Mouse (Mus musculus) liver, embryonic 14.5 days (tissue): ENCODE data around the gene Lrrc75a. TPM values are rescaled to one million over a fixed set of nuclear protein-coding genes. Genes with fewer than 3 reads are reported as not detected.

Experiments
- ATAC-seq: fragments of 200-750 bp; cut with Nextera tagmentation; 2 replicates; pipeline ENCODE4 v1.8.0; 2017; ENCODE audit warnings: moderate number of reproducible peaks, mild to moderate bottlenecking, moderate library complexity; ENCODE audit not compliant: insufficient read depth
- DNase-seq, 3 experiments: peaks; one replicate each; pipeline ENCODE4 v3.0.0-alpha.2; 2012 to 2013; ENCODE audit warnings: low read depth in 3 of 3, low spot score in 3 of 3
- H3K27ac ChIP-seq: fragments of 300-500 bp; sonication (generic); 2 replicates; pipeline ENCODE4 v1.5.1; 2014; ENCODE audit warnings: moderate library complexity, mild to moderate bottlenecking, control low read depth, inconsistent platforms
- H3K27me3 ChIP-seq: fragments of 300-500 bp; sonication (generic); 2 replicates; pipeline ENCODE4 v1.6.1; 2014; ENCODE audit warnings: mild to moderate bottlenecking, low read length, moderate library complexity; ENCODE audit not compliant: control insufficient read depth, insufficient read depth
- H3K36me3 ChIP-seq: fragments of 300-500 bp; sonication (generic); replicated peaks from 2 replicates; pipeline ENCODE4 v1.6.1; 2014; ENCODE audit warnings: low read depth; ENCODE audit not compliant: control insufficient read depth, insufficient read depth
- H3K4me1 ChIP-seq, 2 experiments: fragments of 200-500 bp in 1 of 2; fragments of 300-500 bp in 1 of 2; sonication (generic) in 1 of 2; replicated peaks; 2 replicates each; pipeline ENCODE4 v1.6.1; 2012 to 2014; ENCODE audit warnings: antibody characterized with exemption in 1 of 2, inconsistent platforms in 1 of 2, low read length in 1 of 2; ENCODE audit not compliant: control insufficient read depth in 2 of 2, insufficient read depth in 2 of 2
- H3K4me2 ChIP-seq: fragments of 300-500 bp; sonication (generic); 2 replicates; pipeline ENCODE4 v1.6.1; 2014; ENCODE audit warnings: low read depth, mild to moderate bottlenecking, control low read depth, moderate library complexity
- H3K4me3 ChIP-seq, 2 experiments: fragments of 200-500 bp in 1 of 2; fragments of 300-500 bp in 1 of 2; sonication (generic) in 1 of 2; 2 replicates each; pipeline ENCODE4 v1.5.1; 2012 to 2014; ENCODE audit warnings: low read depth in 2 of 2, low read length in 2 of 2, mild to moderate bottlenecking in 2 of 2, control low read depth in 1 of 2, inconsistent platforms in 1 of 2, moderate library complexity in 1 of 2; ENCODE audit not compliant: insufficient read depth in 1 of 2
- H3K9ac ChIP-seq: fragments of 300-500 bp; sonication (generic); replicated peaks from 2 replicates; pipeline ENCODE4 v1.6.1; 2014; ENCODE audit warnings: mild to moderate bottlenecking, control low read depth, moderate library complexity
- H3K9me3 ChIP-seq: fragments of 300-500 bp; sonication (generic); 2 replicates; pipeline ENCODE4 v1.6.1; 2016; ENCODE audit warnings: low read length, mixed read lengths; ENCODE audit not compliant: control insufficient read depth
- CTCF ChIP-seq: IDR thresholded peaks from 2 replicates; pipeline ENCODE4 v1.5.1; 2016; ENCODE audit warnings: antibody characterized with exemption, low read depth, control low read depth
- EP300 ChIP-seq: IDR thresholded peaks from 2 replicates; pipeline ENCODE4 v1.6.1; 2016; ENCODE audit warnings: antibody characterized with exemption, low read depth
- WGBS: fragments of 180-500 bp; shearing (Covaris S2); extraction: QIAGEN DNeasy Blood & Tissue Kit; methylation state at CpG from one replicate; pipeline ENCODE4 v1.1.7; 2014; ENCODE audit not compliant: insufficient replicate concordance; 5-methylcytosine and 5-hydroxymethylcytosine counted together
- polyA plus RNA-seq, 2 experiments: library from polyadenylated mRNA; depleted of rRNA in 1 of 2; stranded (reverse) in 1 of 2; unstranded in 1 of 2; fragments of >200 nt; fragmentation: Nextera tagmentation in 1 of 2; extraction: Ambion mirVana in 1 of 2; gene quantifications; 2 replicates each; pipeline versions ENCODE4 v1.2.1 to v1.2.3; 2012 to 2014

Gene Lrrc75a
- polyA plus RNA-seq, 2 experiments = 0.99 to 1.1 TPM

DNA sequence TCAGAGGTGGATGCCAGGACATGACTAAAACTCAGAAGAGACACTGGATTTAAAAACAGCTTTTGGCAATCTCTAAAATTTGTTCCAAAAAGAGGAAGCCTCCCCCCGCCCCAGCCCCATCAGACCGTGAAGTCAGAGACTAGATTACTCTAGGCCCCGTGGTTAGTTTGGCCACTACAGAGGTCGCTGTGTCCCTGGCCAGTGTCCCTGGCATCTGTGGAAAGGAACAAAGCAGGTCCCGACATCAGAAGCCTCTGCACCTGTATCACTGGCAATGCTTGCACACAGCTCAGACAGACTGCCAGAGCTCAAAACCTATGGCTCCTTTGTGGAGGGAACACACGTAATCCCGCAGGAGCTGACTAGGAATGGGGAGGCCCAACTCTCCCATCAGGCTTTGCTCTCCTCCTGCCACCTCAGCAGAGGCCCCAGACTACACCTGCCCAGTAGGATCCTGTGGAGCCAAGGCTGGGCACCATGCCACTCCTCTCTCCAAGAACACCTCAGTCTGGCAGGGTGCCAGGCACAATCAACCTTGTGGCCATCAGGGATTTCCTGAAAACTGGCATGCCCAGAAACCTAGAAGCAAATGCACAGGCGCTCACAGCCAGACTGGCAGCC lies 5.2 kb downstream of the Lrrc75a start:
- H3K4me3 ChIP-seq = no peak overlapping the region
- no peak overlapping the region for H3K4me2 ChIP-seq
- TF ChIP-seq EP300 (no peak), CTCF (no peak)
- 45% methylated on average over 8 of the region's 8 CpGs for WGBS
- no peak for ATAC-seq
- peaks cover 2% of the 10 kb centered on the region; the same call in 1 of the 2 replicates for H3K27me3 ChIP-seq
- DNase-seq = no peak
- no peaks in the 10 kb centered on the region for H3K36me3 ChIP-seq
- H3K9ac ChIP-seq = no peak overlapping the region
- no peak overlapping the region for H3K27ac ChIP-seq
- no peaks in the 10 kb centered on the region for H3K9me3 ChIP-seq
- H3K4me1 ChIP-seq = peaks cover 3 to 27% of the 10 kb centered on the region in 2 experiments

DNA sequence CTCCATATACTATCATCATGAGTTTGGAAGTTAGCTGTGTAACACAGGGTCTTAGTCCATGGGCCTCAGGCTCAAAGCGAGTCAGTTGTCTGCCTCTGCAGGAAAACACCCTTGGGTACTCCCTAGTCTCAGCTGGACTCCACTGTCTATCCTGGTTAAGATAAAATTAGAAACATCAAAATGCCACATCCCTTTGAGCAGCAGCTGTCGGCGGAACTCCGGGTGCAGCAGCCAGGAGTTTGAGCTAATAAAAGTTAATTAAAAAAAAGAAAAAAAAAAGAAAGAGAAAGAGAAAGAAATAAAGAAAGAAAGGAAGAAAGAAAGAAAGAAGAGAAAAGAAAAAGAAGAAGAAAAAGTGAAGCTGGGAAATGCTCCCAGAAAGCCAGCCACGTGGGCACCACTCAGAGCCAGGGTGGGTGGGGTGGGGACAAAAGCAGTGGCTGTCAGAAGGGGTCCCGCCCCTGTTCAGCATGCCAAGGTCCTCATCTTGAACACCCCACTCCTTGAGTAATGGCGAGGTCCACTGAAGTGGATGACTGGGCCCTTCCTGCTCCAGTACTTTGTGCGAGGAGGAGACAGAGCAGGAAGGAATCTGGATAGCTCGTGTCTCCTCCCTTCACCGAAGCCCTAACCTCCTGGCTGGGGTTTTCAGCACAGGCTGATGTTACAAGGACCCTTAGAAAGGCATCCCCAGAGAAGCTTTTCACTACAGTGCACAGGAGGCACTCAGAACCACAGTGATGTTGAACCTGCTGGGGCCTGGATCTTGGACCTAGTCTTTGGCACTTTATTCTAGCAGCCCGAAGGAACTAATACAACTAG lies 6.1 kb downstream of the Lrrc75a start:
- H3K9ac ChIP-seq = no peak overlapping the region
- DNase-seq (no peak), ATAC-seq (no peak)
- no peaks in the 10 kb centered on the region for H3K36me3 ChIP-seq
- no peak overlapping the region for H3K4me3 ChIP-seq
- no peak overlapping the region for H3K4me2 ChIP-seq
- no peak for TF ChIP-seq CTCF
- no peaks in the 10 kb centered on the region for H3K9me3 ChIP-seq
- no peak overlapping the region for H3K27ac ChIP-seq
- no peaks in the 10 kb centered on the region; the same call in 1 of the 2 replicates for H3K27me3 ChIP-seq
- WGBS = 53% methylated on average over 11 of the region's 11 CpGs
- H3K4me1 ChIP-seq = peaks cover 3 to 23% of the 10 kb centered on the region in 2 experiments; a peak in 3 of 4 replicates

DNA sequence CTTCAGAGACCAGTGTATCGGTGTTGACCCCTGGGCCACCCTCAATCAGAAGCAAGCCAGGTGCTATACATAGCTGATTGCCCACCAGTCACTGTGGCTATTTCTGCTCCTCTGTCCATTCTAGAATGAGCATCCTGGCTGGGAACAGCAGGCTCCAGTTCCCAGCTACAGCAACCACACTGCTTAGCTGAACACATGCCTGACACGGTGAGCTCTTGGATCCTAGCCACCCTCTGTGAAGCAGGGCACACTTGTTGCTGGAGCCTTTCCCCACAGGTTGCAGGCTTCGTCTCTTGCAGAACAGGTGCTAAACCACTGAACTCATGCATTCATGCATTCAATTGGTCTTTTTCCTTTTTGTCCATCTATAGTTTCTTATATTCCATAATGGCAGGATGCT lies 7.9 kb downstream of the Lrrc75a start:
- Histone ChIP-seq H3K27me3 (no peaks in the 10 kb centered on the region), H3K27ac (no peak overlapping the region), H3K4me3 (no peak overlapping the region), H3K4me2 (no peak overlapping the region), H3K9ac (no peak overlapping the region), H3K4me1 (peaks cover 3 to 11% of the 10 kb centered on the region in 2 experiments; a peak in 3 of 4 replicates), H3K36me3 (no peaks in the 10 kb centered on the region), H3K9me3 (no peaks in the 10 kb centered on the region)
- DNase-seq (no peak), ATAC-seq (no peak)
- WGBS = 71% methylated on average over 3 of the region's 3 CpGs
- TF ChIP-seq CTCF (no peak), EP300 (no peak)

GRCm38 (mm10) chr11:62638402-62638801 lies 9.9 kb downstream of the Lrrc75a start:
- Histone ChIP-seq H3K9me3 (no peaks in the 10 kb centered on the region), H3K4me3 (no peak overlapping the region), H3K4me1 (peaks cover 0 to 2% of the 10 kb centered on the region in 2 experiments; a peak in 3 of 4 replicates), H3K27ac (no peak overlapping the region), H3K4me2 (no peak overlapping the region), H3K9ac (no peak overlapping the region), H3K27me3 (no peaks in the 10 kb centered on the region), H3K36me3 (no peaks in the 10 kb centered on the region)
- no peak for TF ChIP-seq EP300
- TF ChIP-seq CTCF = no peak
- DNase-seq = no peak
- WGBS = 76% methylated on average over 4 of the region's 4 CpGs
- no peak for ATAC-seq

DNA sequence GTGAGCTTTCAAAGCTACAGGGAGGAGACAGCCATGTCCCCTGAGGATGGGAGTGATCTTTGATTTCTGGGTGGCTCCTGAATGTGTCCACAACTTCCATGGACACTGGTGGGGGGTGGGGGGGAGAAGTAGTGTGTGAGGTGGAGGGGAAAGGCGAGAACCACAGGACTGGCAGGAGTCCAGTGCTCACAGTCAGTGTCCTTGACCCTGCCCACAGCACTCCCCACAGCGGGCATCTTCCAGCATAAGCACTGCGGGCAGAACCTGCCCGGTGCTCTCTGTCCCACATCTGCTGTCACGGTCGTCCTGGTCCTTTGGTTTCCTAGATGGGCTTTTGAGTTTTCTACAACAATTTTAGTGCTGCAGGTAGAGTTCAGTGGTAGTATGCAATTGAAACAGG lies 10.5 kb downstream of the Lrrc75a start:
- DNase-seq = no peak
- H3K9ac ChIP-seq = no peak overlapping the region
- WGBS = 57% methylated on average over 6 of the region's 6 CpGs
- no peaks in the 10 kb centered on the region for H3K27me3 ChIP-seq
- H3K4me3 ChIP-seq = no peak overlapping the region
- H3K36me3 ChIP-seq = no peaks in the 10 kb centered on the region
- TF ChIP-seq EP300 = no peak
- TF ChIP-seq CTCF = no peak
- H3K27ac ChIP-seq = no peak overlapping the region
- no peaks in the 10 kb centered on the region; a peak in 1 of 4 replicates for H3K4me1 ChIP-seq
- H3K9me3 ChIP-seq = no peaks in the 10 kb centered on the region
- no peak for ATAC-seq
- no peak overlapping the region for H3K4me2 ChIP-seq
